ENCODE assay signal across 19 mouse cellular contexts in genomic region chr17:64086875-64087608, GRCm38 (mm10).
DNase-seq lines count a peak whose midpoint lies in the region; ATAC-seq and TF ChIP-seq lines count a peak whose summit lies in the region.
"Had no signal": no experiment of that assay in that cellular context is flagged by ENCODE, and none has a peak within 500 bp of the region (broad histone marks: within the 10 kb centered on the region; RNA-seq: fewer than 3 reads in every experiment).

No protein-coding gene starts in this region.

- peak; percentile 71 for ATAC-seq in cerebellum, adult (ENCODE audit: insufficient number of reproducible peaks, low FRiP score, low TSS enrichment)
- no peak for ATAC-seq in hindbrain, embryonic 13.5 days (ENCODE audit: low FRiP score)
- ATAC-seq in hindbrain, embryonic 11.5 days (ENCODE audit: low FRiP score) = no peak
- no peak for ATAC-seq in midbrain, embryonic 11.5 days (ENCODE audit: low FRiP score)
- ATAC-seq in midbrain, embryonic 15.5 days (replicated peaks) = no peak
- ATAC-seq: CD4-positive, CD25-positive, alpha-beta regulatory T cell, adult 4 months; midbrain, embryonic 16.5 days had no signal

- H3K4me1 ChIP-seq in hindbrain, embryonic 13.5 days (replicated peaks) = peaks cover 4% of the 10 kb centered on the region; the same call in 1 of the 2 replicates
- no peaks in the 10 kb centered on the region for H3K4me1 ChIP-seq in hindbrain, embryonic 11.5 days (replicated peaks; ENCODE audit: control insufficient read depth, insufficient read depth, low read length)
- no peaks in the 10 kb centered on the region for H3K4me1 ChIP-seq in midbrain, embryonic 11.5 days (ENCODE audit: control insufficient read depth, insufficient read depth, low read length)
- 0 out of 2 replicates have a peak, but pooled peaks cover 2% of the 10 kb centered on the region for H3K4me1 ChIP-seq in midbrain, embryonic 15.5 days
- H3K4me1 ChIP-seq in embryonic fibroblast, embryonic 13.5 days (ENCODE audit: control insufficient read depth, insufficient read depth, low read length) = peaks cover 2% of the 10 kb centered on the region
- H3K4me1 ChIP-seq: embryonic facial prominence, embryonic 12.5 days had no signal

- H3K4me3 ChIP-seq in hindbrain, embryonic 13.5 days = no peak overlapping the region
- no peak overlapping the region for H3K4me3 ChIP-seq in hindbrain, embryonic 11.5 days (ENCODE audit: low read depth, low read length)
- H3K4me3 ChIP-seq in midbrain, embryonic 11.5 days (ENCODE audit: low read depth, low read length) = no peak overlapping the region
- H3K4me3 ChIP-seq in midbrain, embryonic 15.5 days = no peak overlapping the region
- H3K4me3 ChIP-seq in embryonic fibroblast, embryonic 13.5 days (ENCODE audit: insufficient read depth, low read length) = no peak overlapping the region
- H3K4me3 ChIP-seq: embryonic facial prominence, embryonic 12.5 days; gastrocnemius, adult 2 months had no signal

- TF ChIP-seq POLR2A in embryonic fibroblast, embryonic 13.5 days (IDR thresholded peaks at IDR 0.05; ENCODE audit: low read depth, low read length) = no peak

- no peaks in the 10 kb centered on the region for H3K27me3 ChIP-seq in hindbrain, embryonic 13.5 days
- H3K27me3 ChIP-seq in hindbrain, embryonic 11.5 days (ENCODE audit: control insufficient read depth, insufficient read depth, low read length) = no peaks in the 10 kb centered on the region
- no peaks in the 10 kb centered on the region for H3K27me3 ChIP-seq in midbrain, embryonic 11.5 days (ENCODE audit: control insufficient read depth, insufficient read depth, low read length)
- H3K27me3 ChIP-seq in midbrain, embryonic 15.5 days (replicated peaks) = no peaks in the 10 kb centered on the region
- H3K27me3 ChIP-seq: embryonic facial prominence, embryonic 12.5 days had no signal

- H3K9me3 ChIP-seq in hindbrain, embryonic 13.5 days = no peaks in the 10 kb centered on the region
- no peaks in the 10 kb centered on the region for H3K9me3 ChIP-seq in hindbrain, embryonic 11.5 days (ENCODE audit: control insufficient read depth, low read length)
- H3K9me3 ChIP-seq in midbrain, embryonic 11.5 days (ENCODE audit: control insufficient read depth, low read length) = no peaks in the 10 kb centered on the region
- no peaks in the 10 kb centered on the region for H3K9me3 ChIP-seq in midbrain, embryonic 15.5 days
- H3K9me3 ChIP-seq: embryonic facial prominence, embryonic 12.5 days; G1E had no signal

- no peak overlapping the region for H3K9ac ChIP-seq in hindbrain, embryonic 13.5 days
- H3K9ac ChIP-seq in hindbrain, embryonic 11.5 days (ENCODE audit: low read depth, low read length) = no peak overlapping the region
- H3K9ac ChIP-seq in midbrain, embryonic 11.5 days (ENCODE audit: low read length) = no peak overlapping the region
- no peak overlapping the region for H3K9ac ChIP-seq in midbrain, embryonic 15.5 days
- H3K9ac ChIP-seq: embryonic facial prominence, embryonic 12.5 days had no signal

- 84% methylated on average over 11 of the region's 11 CpGs for WGBS in hindbrain, embryonic 13.5 days
- 90% methylated on average over 11 of the region's 11 CpGs for WGBS in hindbrain, embryonic 11.5 days
- WGBS in midbrain, embryonic 11.5 days = 88% methylated on average over 11 of the region's 11 CpGs
- 88% methylated on average over 11 of the region's 11 CpGs for WGBS in midbrain, embryonic 15.5 days

- peak overlapping the region; percentile 15; the same call in 1 of the 2 replicates for H3K27ac ChIP-seq in hindbrain, embryonic 13.5 days
- H3K27ac ChIP-seq in hindbrain, embryonic 11.5 days (ENCODE audit: low read depth, low read length) = no peak overlapping the region
- no peak overlapping the region for H3K27ac ChIP-seq in midbrain, embryonic 11.5 days (ENCODE audit: low read depth, low read length)
- no peak overlapping the region for H3K27ac ChIP-seq in midbrain, embryonic 15.5 days
- H3K27ac ChIP-seq in embryonic fibroblast, embryonic 13.5 days (ENCODE audit: insufficient read depth, low read length) = peak overlapping the region; percentile 55
- H3K27ac ChIP-seq: embryonic facial prominence, embryonic 12.5 days; gastrocnemius, adult 2 months had no signal

- H3K4me2 ChIP-seq in hindbrain, embryonic 13.5 days = no peak overlapping the region
- H3K4me2 ChIP-seq in hindbrain, embryonic 11.5 days (replicated peaks; ENCODE audit: low read depth, low read length) = no peak overlapping the region
- no peak overlapping the region for H3K4me2 ChIP-seq in midbrain, embryonic 11.5 days
- no peak overlapping the region for H3K4me2 ChIP-seq in midbrain, embryonic 15.5 days
- H3K4me2 ChIP-seq: embryonic facial prominence, embryonic 12.5 days had no signal

- no peak for TF ChIP-seq CTCF in embryonic fibroblast, embryonic 13.5 days (IDR thresholded peaks at IDR 0.05; ENCODE audit: borderline replicate concordance, insufficient read depth, low read length)

- DNase-seq in cerebellum, adult 11 months = no peak
- DNase-seq in hindbrain, embryonic 11.5 days (ENCODE audit: low spot score) = no peak
- DNase-seq in midbrain, embryonic 11.5 days (ENCODE audit: low spot score, missing footprints) = peak; percentile 1
- DNase-seq in spleen, postnatal 14 days (ENCODE audit: low spot score in 2 of 2) = no peak
- DNase-seq: gastrocnemius, adult 2 months; kidney, adult 2 months; kidney, postnatal 25 days; liver; lung, adult 18-20 months; lung, postnatal 4 days; thymus, adult 18-20 months had no signal

- no peaks in the 10 kb centered on the region for H3K36me3 ChIP-seq in hindbrain, embryonic 13.5 days
- H3K36me3 ChIP-seq in hindbrain, embryonic 11.5 days (ENCODE audit: control insufficient read depth, insufficient read depth, low read length) = no peaks in the 10 kb centered on the region
- no peaks in the 10 kb centered on the region for H3K36me3 ChIP-seq in midbrain, embryonic 11.5 days (ENCODE audit: control insufficient read depth, insufficient read depth, low read length)
- no peaks in the 10 kb centered on the region for H3K36me3 ChIP-seq in midbrain, embryonic 15.5 days (replicated peaks)
- H3K36me3 ChIP-seq: embryonic facial prominence, embryonic 12.5 days had no signal

Comparison
In these comparisons a context has a peak if more than half of its experiments do, and no peak if none do; other contexts are left out.
1. H3K27ac ChIP-seq: peak in hindbrain, embryonic 13.5 days (single experiment) and embryonic fibroblast, embryonic 13.5 days (single experiment); none in hindbrain, embryonic 11.5 days (single experiment), midbrain, embryonic 11.5 days (single experiment) and midbrain, embryonic 15.5 days (single experiment).